Mouse (Mus musculus) megakaryocyte progenitor cell, adult 5-6 weeks (primary cell): ENCODE results near the gene Eno3. TPM values are rescaled to one million over a fixed set of nuclear protein-coding genes. Genes with fewer than 3 reads are reported as not detected.
A peak's percentile ranks its signal among the peaks of the same experiment; 100 is the strongest.

Source experiments
- ATAC-seq: replicated peaks from 2 replicates; pipeline ENCODE4 v1.8.0; 2016; ENCODE audit warnings: mild to moderate bottlenecking, moderate TSS enrichment, inconsistent platforms; ENCODE audit not compliant: poor library complexity
- total RNA-seq, 2 experiments: library from RNA; stranded (forward) in 1 of 2; stranded (reverse) in 1 of 2; fragments of 157-497, 149-512 nt in 1 of 2; fragments of 200-1000 nt in 1 of 2; gene quantifications; 2 replicates each; pipeline versions ENCODE4 v1.2.3 to v1.2.4; 2015 to 2017

Gene Eno3
- total RNA-seq, 2 experiments from 2014 or later, result 6.2 to 7.2 TPM

DNA sequence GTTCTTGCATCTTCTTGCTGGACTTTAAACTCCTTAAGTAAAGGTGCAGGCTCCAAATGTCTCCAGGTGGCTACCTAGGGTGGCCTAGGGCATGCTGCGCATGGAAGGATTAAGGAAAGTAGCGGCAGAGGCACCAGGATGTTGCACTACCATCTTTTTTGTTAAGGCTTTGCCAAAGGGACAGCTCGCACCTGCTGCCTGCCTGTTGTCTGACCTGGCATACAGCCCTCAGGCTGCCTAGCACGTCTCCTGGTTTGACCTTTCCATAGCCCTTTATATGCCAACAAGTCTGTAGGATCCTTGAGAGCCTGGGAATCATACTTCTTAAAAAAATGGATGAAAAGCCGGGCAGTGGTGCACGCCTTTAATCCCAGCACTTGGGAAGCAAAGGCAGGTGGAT, 14.0 kb upstream of the Eno3 start:
- no peak for ATAC-seq

DNA sequence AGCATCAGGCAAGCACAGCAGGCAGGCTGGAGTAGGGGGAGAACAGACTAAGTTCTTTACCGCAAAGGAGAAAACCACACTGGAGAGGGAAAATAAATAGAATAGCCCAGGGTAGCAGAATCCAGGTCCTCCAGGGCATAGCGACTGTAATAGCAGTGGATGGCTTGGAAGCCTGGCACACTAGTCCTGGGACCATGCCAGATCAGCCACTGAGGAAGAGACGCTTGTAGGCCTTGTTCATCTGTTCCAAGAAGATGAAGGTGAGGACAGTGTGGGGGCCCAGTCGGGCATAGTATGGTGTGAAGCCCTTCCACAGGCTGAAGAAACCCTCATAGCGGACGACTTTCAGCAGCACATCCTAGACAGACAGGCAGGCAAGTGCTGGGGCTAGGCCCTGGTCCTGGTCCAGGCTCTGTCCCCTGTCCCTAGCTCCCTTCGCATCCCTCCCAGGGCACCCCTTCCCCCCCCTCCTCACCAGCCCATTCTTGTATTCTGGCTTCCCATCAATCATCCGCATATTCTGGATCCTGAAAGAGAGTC, 12.4 kb upstream of the Eno3 start:
- ATAC-seq, result no peak

DNA sequence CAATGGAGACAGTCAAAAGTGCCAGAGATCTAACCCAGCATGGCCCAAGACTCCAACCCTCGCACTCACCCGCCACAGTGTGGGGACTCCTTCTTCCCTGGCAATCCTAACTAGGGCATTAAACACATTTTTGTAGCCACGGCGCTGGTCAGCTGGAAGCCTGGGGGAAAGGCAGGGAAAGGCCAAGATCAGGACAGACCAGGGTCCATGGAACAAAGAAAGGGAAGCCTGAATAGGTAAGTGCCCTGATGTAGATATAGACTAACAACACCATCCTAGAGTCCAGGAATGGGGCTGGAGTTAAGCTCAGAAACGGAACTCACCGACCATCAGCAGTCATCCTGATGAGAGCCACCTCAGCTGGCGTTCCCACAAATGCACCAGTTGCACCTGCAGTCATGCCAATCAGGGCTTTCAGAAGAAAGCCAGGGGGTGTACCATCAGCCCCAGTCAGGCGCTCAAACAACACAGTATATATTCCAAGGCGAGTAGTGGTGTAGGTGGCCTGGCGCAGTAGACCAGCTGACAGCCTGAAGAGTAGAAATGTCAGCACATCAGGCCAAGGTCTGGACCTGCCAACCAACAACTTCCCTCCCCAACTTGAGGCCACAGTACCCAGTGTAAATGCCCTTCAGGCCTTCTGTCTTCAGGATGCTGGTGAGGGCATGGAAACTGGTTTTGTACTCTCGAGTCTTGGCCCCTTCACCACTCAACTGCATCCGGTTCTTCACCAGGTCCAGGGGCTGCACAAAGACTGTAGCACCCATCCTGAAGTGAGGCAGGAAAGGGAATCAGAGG, 11.3 kb upstream of the Eno3 start:
- ATAC-seq, result no peak

DNA sequence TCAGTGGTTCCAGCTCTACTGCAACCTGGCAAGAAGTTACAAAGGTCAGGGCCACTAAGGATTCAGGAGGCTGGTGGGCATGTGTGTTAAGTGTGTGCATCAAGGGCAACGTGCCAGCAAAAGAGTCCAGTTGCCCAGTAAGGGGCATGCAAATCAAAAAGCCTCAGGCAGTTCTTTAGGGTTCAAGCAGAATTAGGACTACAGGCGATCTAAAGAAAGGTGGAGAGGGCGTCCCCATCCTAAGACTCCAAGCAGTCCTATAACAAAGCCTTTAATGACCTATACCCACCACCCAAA, 10.8 kb upstream of the Eno3 start:
- ATAC-seq, result no peak

DNA sequence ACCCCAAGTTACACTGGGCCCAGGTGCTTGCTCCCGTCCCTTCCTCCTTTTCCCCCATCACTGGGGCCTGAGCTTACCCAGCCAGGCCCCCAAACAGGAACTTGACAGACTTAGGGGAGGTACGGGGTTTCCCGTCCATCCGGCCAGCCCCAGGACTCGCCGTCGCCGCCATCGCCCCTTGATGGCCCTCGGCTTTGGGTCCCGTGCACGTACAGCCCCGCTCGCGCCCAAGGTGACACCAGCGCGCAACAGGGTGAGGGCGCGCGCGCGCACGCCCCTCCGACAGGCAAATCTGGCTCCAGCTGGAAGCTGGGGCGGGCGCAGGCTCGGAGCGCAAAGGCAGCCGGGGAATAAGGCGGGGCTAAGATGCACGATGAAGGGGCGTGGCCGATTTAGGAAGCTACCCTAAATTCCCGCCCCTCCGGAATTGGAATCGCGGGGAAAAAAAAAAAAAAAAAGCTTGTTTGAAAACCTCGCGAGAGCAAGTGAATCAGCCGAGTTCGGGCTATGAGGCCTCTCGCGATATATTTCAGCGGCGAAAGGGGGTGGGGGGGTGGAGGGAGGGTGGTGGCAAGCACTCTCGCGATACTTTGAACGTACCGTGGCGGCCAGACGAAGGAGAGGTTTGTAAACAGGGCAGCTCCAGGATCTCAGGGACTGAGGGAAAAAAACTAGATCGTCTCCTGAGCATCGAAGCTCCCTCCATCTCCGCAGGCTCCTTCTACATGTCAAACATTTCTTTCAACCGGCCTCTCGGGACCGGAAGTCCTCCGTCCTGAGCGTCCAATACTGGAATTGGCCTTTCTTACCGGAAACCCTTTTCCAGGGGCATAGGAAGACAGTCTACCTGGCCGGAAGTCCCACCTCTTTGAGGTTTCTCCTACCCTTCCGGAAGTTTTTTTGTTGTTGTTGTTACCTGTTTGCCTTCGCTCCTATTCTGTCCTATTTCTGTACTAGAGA, 10.0 kb upstream of the Eno3 start, which contains the start of the genes Rnf167 and Slc25a11:
Gene Rnf167 (plus strand): TSS at position 545 of the 960 bp plus-strand sequence.
Gene Slc25a11 (minus strand): TSS at position 789 of the 960 bp plus-strand sequence.
- ATAC-seq, result peak; percentile 74

DNA sequence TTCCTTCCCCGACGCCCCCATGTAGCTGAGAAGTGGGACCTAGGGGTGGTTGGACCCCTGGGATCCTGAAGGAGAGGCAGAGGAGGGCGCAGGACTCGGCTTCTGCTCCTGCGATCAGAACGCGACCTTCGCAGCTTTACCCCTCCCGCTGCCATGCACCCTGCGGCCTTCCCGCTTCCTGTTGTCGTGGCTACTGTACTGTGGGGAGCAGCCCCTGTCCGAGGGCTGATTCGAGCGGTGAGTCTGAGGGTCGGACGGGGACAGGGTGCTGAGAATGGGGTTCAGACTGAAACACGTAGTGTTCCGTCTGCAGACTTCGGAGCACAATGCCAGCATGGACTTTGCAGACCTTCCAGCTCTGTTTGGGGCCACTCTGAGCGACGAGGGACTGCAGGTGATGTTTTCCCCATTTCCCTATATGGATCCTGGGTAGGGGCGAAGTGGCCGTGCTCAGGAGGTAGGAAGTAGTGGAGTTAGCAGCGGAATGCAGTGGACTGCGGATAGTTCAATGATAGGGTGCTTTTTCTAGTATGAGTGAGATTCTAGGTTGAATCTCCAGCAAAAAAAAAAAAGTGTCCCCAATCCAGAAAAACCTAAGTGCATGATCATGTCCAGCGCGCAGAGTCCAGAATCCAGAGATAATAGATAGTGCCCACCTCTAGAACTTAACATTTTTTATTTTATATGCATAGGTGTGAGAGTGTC, 9.1 kb upstream of the Eno3 start:
- peak; percentile 9; the same call in 1 of the 2 replicates for ATAC-seq

DNA sequence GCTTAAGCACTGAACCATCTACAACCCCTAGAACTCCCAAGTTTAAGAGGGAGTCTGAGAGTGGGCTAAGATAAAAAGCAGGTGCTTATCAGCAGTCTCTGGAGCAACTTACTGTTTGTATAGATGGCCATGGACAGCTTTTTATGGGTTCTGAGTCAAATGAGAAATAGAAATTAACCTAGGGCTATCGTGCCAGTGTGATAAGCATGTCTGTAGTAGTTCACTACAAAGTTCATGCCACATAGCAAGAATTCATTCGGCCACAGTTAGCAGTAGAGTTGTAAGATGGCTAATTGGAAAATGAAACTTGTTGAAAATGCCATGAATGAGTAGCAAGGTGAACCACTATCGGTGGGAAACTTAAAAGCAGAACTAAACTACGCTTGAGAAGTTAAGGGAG, 8.5 kb upstream of the Eno3 start:
- ATAC-seq, result 0 out of 2 replicates have a peak, but pooled peaks have one; percentile 3

DNA sequence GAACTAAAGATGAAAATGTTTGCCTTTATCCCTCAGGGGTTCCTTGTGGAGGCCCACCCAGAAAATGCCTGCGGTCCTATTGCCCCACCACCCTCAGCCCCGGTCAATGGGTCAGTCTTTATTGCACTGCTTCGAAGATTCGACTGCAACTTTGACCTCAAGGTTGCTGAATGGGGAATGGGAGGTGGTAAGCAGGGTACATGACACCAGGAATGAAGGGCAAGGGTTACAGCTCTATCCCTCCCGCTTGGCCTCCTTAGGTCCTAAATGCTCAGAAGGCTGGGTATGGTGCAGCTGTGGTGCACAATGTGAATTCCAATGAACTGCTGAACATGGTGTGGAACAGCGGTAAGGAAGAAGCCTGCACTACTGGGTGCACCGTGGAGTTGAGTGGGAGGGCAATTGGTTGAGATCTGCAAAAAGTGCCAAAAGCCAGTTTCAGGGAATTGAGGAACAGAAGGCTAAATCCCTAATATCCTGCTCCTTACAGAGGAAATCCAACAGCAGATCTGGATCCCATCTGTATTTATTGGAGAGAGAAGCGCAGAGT, 7.7 kb upstream of the Eno3 start:
- no peak for ATAC-seq

DNA sequence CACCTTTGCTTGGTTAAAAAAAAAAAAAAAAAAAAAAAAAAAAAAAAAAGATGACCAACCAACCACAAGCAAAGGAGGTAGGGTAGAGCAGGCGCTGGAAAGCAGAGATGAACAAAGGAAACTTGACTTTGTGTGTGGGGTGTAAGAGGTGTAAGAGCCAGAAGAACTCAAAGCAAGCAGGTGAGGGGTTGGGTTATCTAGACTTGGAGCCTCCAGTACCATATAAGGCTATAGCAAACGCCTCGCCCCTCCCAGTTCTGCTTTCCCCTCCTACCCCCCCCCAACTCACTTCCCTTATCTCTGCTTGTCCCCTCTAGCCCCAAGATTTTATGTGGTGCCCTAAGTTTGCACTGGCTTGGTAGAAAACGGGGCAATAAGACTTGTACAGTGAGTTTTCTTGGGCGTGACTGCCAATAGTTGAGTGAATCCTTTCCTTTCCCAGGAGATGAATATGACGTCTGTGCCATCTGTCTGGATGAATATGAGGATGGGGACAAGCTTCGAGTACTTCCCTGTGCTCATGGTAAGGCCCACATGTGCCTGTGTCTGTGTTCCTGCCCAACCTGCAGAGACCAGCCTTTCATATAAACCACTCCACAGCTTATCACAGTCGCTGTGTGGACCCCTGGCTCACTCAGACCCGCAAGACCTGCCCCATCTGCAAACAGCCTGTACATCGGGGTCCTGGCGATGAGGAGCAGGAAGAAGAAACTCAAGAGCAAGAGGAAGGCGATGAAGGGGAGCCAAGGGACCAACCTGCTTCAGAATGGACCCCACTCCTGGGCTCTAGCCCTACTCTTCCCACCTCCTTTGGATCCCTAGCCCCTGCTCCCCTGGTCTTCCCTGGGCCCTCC, 6.5 kb upstream of the Eno3 start:
- ATAC-seq, result peak; percentile 5; the same call in 1 of the 2 replicates

DNA sequence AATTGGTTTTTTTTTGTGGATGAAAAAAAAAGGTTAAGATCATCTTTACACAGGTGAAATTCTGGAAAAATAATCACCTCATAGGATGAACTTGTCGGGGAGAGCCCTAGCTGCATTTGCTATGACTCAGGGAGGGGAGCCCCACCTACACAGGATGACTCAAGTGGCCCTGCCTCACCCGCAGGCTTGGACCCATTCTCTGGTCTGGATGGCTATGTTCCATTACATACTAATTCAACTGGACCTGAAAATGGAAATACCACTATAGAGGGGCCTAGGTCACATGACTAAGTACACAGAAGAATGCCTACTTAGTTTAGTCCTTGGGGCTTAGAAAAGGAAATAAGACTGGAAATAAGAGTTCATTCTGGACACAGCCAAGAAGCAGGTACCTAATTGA, 5.6 kb upstream of the Eno3 start:
- ATAC-seq, result no peak

DNA sequence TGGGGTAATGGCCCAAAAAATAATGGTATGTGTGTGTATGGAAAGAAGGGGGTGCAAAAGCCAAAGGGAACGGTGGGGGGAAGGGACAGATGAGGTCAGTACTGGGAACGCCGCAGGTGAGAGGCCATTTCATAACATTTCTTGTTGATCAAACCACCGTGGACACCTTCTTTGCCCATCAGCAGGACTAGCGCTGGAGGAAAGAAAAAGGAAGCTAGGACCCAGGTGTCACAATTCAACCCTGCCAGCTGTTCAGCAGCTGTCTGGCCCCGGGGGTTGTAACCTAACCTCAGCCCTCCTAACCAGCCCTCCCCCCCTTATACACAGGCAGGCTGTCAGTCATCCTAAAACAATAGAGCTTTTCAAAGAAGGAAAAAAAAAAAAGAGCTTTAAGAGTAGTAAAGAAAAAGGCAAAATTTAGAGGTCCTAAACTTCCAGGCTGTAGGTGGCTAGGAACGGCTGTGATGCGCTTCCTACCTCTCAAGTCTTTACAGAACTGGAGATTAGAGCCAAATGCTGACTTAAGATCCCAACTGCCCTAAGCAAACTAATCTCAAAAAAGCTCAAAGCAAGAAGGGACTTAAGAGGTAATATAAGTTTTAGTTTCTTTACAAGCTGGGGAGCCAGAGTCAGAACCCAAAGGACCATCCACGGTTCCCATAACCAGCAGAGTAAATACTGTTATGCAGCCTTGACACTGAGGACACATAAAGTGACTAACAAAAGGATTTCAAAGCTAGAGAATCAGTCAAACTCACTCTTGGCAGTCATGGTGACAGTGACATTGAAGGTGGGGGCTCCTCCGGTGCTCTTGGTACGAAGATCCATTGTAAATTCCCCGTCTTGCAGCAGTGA, 4.7 kb upstream of the Eno3 start:
- no peak for ATAC-seq

DNA sequence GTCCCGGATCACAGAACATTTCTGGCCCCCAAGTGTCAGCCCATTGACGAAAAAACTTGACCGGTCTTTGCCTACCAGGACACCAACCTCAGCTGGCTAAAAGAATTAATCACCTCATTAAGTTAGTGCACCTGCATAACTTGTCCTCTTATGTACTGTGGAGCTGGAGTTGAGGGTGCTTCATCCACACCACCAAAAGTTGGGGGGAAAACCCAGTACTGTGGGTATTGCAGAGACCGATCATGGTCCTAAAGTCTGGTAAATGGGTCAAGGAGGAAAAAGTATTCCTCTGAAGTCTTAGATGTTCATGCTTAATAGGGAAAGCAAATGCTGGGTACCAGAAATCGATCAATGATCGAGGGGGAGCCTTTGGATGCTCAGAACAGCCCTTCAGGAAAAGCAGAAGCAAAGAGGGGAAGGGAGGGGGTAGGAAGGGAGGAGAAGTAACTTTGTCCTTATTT, 4.1 kb upstream of the Eno3 start:
- no peak for ATAC-seq

DNA sequence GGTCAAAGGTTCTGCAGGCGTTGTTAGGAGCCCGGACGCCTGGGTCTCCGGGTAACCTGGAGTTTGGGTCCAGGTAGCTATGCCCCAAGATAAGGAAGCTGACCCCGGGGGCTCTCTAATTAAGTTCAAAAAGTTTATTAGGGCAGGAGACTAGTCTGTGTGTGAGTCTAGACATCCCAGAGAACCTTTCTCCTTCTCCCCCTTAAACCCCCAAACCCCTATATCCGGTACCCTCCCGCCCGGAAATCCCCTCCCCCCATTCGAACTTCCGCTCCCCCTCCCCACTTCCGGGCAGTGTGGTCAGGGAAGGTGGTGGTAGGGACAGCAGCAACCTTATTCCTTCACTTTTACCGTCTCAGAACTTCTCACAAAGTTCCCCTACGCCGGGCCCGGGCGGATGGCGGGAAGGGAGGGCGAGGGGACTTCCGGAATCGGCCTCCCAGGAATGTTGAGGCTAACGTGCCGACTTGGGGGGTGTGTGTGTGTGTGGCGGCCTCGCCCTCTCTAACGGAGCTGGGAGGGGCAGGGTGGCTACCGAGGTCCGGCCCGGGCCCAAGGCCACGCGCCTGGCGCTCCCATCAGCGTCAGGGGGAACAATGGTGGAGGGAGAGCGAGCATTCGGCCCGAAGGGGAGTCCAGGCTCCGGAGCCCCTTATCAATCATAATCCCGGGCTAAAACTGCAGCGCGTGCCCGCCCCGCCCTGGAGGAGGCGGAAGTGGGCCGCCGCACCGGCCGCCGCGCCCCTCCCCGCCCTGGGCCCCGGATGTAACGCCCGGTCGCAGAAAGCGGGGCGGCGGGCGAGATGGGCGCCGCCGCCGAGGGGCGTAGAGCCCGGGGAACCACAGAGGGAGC, 3.4 kb upstream of the Eno3 start:
- peak; percentile 11 for ATAC-seq

DNA sequence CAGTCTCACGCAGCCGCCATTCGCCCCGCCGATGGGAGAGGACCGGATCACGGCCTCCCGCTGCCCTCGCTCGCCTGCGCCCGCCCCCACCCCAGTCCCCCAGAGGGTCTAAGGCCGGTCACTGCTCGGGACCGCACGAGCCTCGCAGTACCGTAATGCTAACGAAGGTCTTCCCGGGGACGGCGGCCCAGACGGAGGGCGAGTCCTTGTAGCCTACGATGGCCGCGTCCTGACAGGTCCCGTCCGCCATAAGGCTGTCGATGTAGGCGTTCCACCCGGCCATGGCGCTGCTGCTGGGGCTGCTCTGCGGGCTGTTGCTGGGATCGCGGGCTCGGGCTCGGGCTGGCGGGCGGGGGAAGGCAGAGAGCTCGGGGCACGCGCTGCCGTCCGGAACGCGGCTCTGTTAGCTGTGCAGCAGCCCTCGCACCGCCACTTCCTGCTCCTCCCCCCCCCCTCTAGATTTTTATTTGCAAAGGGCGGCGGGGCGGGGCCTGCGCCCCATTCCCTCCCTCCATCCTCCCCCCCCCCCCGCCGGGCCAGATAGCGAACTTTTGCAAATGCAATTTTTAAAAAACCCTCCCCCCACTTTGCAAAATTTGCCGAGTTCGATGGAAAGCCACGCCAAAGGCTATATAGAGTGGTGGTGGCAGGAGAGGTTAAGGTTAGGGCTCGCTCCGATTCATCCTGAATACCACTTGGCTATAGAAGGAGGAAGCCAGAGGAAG, 2.6 kb upstream of the Eno3 start, which contains the start of gene Pfn1:
Gene Pfn1 (minus strand): TSS at position 447 of the 725 bp plus-strand sequence.
- peak; percentile 49 for ATAC-seq

DNA sequence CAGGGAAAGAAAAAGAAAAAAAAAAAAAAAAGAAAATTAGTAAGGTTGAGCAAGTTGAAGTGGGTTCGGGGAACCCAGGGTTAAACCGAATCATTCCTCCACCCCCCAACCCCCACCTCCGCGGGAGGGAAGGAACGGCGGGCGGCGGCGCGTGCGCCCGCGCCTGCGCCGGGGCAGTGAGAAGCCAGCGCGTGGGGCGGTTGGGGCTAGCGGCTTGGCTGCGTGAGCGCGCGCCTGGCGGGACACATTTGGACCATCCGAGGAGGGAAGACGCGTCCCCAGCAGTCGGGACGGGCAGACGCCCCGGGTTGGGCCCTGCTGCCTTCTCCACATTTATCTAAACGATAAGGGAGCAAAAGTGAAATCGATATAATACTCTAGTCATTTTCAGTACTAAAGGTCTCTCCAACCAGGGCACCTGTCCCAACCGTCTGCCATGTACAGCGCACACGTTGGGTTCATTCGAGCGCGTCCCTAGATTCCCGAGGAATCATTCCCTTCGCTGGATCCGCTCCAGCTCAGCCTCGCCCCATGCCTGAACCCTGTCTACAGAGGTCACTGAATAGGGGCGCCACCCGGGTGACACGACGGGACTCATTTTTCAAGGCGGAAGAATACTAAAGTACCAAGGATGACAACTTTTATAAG, 2.0 kb upstream of the Eno3 start:
- peak; percentile 38 for ATAC-seq
